Mouse (Mus musculus): Measurements from ENCODE around the gene Cd3e. TPM values are rescaled to one million over a fixed set of nuclear protein-coding genes. Genes with fewer than 3 reads are reported as not detected.
"Not testable (repeated sequence)": the region's sequence is repeated elsewhere in the genome, so short reads cannot be mapped to it uniquely, and the experiment has no call there.

Cd3e gene
- total RNA-seq, 2 experiments from 2014 or later: not detected

DNA sequence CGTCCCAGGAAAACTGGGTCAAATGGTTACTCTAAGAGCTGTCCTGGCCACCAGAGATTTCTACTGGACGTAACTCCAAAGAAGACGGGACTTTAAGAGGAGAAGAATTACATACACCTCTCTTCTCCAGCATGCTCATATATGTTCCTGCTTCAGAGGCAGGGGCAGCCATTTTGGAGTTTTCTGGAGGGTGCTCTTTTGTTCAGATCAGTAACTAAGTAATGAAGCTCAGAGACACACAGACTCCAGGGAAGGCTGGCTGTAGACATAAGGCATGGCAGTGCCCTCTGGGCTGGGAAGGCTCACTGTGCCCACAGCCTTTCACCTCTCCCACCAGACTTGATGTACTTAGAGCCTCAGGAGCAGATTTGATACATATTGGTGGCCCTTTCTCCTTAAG is 26.9 kb downstream of the Cd3e start:
- DNase-seq (ENCODE audit: low spot score in 2 of 2): no peak
- intact Hi-C loops (cut with DNase I): no loop called here

DNA sequence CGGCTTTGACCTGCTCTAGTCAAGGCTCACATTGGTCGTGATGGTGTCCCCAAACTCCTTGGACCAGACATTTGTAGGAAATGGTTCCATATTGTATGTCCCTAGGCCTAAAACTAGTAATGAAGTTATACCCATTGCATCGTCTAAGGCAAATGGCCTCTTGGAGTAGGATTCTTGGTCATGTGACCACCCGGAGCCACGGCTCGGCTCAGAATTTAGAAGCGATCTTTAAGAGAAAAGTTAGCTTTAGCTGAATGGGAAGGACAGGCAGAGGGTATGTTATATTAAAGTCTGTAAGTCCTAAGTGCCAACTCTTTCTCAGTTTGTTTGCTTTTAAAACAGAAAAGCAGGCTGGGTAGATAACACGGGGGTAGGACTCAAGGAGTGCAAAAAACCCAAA is 27.3 kb downstream of the Cd3e start:
- intact Hi-C loops (cut with DNase I): no loop called here
- no peak for DNase-seq (ENCODE audit: low spot score in 2 of 2)

DNA sequence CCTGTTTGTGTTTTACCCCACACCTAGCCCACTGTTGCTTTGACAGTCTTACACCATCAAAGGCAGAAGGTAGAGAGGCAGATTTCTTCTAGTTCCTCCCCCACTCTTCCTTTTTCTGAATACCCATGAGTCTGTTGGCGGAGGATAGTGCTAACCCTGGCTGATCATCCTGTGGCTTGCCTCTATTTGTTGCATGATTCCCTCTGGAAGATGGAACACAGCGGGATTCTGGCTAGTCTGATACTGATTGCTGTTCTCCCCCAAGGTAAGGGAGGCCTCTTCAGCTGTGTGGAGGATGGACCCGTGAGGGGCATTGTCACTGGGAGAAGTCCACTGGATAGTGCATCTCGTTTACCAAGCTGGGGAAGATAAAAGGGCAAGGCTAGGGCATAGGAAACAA is 27.8 kb downstream of the Cd3e start, which contains the start of gene Cd3d:
Cd3d (plus strand) TSS at position 111 of the 400 bp plus-strand sequence.
- intact Hi-C loops (cut with DNase I): no loop called here

DNA sequence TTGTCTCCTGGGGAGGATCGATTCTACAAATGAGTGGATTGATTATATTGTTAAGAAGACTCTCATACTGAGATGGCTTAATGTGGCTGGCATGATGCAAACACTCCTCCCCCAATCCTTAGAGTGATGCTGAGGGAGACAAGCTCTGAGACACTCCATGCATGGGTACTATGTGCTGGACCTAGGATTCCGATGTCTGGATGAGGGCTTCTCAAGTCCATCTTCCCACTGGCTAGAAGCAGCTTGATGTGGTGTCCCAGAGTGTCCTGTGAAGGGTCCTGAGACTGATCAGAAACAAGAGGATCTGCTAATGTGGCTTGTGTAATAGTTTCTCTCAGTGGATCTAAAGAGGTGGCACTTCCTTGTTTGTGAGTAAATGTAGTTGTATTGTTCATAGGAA is 28.3 kb downstream of the Cd3e start:
- intact Hi-C loops (cut with DNase I): no loop called here

More for the DNA sequence above, 27.8 kb downstream of the Cd3e start, which contains the start of gene Cd3d:
- no peak for DNase-seq (ENCODE audit: low spot score in 2 of 2)

DNA sequence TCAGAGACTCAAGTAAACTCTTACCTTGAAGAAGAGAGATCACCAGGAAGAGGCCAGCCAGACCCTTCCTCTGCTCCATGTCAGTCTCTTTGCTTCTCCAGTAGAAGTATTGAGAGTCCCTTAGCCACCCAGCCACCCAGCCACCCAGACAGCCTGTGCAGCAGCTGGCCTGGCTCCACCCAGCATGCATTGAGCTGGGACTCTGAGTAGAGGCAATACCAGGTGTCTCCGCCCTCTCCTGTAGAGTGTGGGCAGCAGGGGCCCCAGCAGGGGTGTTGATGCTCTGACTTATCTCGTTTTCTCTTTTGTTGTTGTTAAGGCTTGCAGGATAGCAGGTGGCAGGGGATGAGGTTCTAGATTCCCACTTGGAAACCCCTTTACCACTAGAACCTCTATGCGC is 29.2 kb downstream of the Cd3e start, which contains the start of gene Cd3g:
Cd3g (minus strand) TSS at position 190 of the 400 bp plus-strand sequence.
- no peak for DNase-seq (ENCODE audit: low spot score in 2 of 2)
- intact Hi-C loops (cut with DNase I): no loop called here

More for the DNA sequence above, 28.3 kb downstream of the Cd3e start:
- DNase-seq (ENCODE audit: low spot score in 2 of 2): no peak

GRCm38 (mm10) chr9:44979806-44980205 is 29.6 kb downstream of the Cd3e start:
- intact Hi-C loops (cut with DNase I): no loop called here
- DNase-seq (ENCODE audit: low spot score in 2 of 2): no peak

DNA sequence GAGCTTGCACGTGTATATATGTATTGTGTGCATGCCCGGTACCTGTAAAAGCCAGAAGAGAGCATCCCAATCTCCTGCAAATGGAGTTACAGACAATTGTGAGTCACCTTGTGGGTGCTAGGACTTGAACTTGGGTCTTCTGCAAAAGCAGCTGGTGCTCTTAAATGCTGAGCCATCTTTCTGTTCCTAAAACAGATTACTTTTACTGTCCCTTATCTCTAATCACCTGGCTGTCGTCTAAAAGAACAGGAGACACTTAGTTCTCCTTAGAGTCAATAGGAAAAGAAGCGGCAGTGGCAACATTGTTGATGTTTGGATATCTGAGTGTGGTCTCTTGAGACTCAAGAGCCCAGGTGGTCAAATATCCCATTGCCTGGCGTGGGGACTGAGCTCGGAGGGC is 31.6 kb downstream of the Cd3e start:
- no peak for DNase-seq (ENCODE audit: low spot score in 2 of 2)
- intact Hi-C loops (cut with DNase I): no loop called here

DNA sequence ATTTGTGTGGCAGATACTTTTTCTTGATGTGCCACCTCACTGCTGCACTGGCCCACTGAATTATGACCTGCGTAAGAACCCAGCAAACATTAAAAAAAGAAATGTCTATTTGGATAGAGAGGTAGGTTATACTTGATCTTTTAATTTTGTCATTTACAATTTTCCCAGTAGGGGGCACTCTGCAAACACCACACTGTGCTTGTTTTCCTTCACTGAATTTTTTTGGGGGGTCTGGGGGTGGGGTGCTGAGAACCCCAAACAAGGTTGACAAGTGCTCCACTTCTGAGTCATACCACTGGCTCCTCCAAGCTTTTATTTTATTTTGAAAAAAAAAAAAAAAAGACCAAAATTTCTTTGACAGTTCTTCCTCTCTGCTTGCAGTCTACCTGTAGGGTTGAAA is 40.0 kb downstream of the Cd3e start:
- intact Hi-C loops (cut with DNase I): loop anchor here (5.0 kb wide), 3 partner anchors 47 to 178 kb away; partner anchors contain the start of genes Atp5l and Mpzl3

GRCm38 (mm10) chr9:44967763-44968162 is 41.7 kb downstream of the Cd3e start:
- intact Hi-C loops (cut with DNase I): loop anchor here (5.0 kb wide), 3 partner anchors 45 to 180 kb away; partner anchors contain the start of genes Atp5l and Mpzl3
- DNase-seq (ENCODE audit: low spot score in 2 of 2): not testable (repeated sequence)

More for the DNA sequence above, 40.0 kb downstream of the Cd3e start:
- no peak for DNase-seq (ENCODE audit: low spot score in 2 of 2)

GRCm38 (mm10) chr9:44966815-44967242 is 42.6 kb downstream of the Cd3e start:
- intact Hi-C loops (cut with DNase I): loop anchor here (5.0 kb wide), 3 partner anchors 45 to 180 kb away; partner anchors contain the start of genes Atp5l and Mpzl3
- DNase-seq (ENCODE audit: low spot score in 2 of 2): peak; percentile 14 to 42

GRCm38 (mm10) chr9:44965833-44966466 is 43.5 kb downstream of the Cd3e start:
- intact Hi-C loops (cut with DNase I): loop anchor here (5.0 kb wide), 3 partner anchors 44 to 181 kb away; partner anchors contain the start of genes Atp5l and Mpzl3

DNA sequence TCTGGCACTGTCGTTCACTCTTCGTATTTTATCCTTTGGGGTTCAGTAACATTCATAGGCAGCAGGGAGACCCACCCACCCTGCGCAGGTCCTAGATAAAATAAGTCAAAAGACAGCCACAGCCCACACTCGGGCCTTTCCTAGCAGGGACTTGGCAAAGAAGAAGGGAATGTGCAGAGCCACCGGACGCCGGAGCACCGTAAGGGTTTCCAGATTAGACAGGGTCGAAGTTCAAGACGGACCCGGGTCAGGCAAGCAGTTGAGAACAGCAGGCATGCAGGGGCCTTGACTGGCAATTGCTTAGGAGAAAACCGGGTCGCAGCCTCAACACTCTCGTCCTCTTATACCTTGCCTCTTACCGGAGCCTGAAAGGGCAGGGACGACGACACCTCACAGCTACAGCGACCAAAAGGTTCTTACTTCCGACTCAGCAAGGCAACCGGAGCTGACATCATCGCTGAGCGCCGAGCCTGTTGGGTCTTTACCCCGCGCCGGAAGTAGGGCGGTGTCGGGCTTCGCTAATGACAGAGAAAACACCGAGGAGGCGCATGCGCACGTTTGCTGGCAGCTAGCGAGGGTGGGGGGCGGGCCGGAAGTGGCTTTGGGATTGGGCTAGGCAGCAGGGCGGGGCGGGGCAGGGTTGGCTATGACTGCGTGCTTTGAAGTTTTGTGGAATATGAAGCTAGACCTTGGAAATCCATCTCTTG is 44.1 kb downstream of the Cd3e start, which contains the start of gene Ube4a:
Ube4a (minus strand) TSS at position 475 of the 707 bp plus-strand sequence.
- peak; percentile 99 for DNase-seq (ENCODE audit: low spot score in 2 of 2)
- intact Hi-C loops (cut with DNase I): loop anchor here (5.0 kb wide), 3 partner anchors 43 to 182 kb away; partner anchors contain the start of genes Atp5l and Mpzl3

More at GRCm38 (mm10) chr9:44965833-44966466, 43.5 kb downstream of the Cd3e start:
- DNase-seq (ENCODE audit: low spot score in 2 of 2): no peak

DNA sequence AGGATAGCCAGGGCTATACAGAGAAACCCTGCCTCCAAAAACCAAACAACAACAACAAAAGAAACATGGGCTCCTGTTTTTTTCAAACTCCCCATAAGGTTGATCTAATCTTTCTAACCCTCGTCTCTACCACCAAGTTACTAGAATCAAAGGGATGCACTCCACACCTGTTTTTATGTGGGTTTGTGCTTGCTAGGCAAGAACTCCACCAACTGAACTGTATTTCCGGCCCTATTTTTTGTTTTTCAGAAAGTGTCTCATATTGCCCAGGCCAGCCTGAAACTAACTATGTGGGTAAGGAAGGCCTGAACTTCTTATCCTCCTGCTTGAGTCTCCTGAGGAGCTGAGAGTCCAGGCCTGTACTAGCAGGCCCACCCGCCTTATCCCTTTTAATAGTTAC is 55.0 kb downstream of the Cd3e start:
- intact Hi-C loops (cut with DNase I): no loop called here
- no peak for DNase-seq (ENCODE audit: low spot score in 2 of 2)

Other genes starting within 250 kb of the Cd3e start
- gene Arcn1, start 241.8 kb downstream of the Cd3e start, total RNA-seq (2021): 10 to 100 TPM; 89.0 to 99.0 TPM
- gene Ift46, start 241.7 kb downstream of the Cd3e start, total RNA-seq (2021): 10 to 100 TPM; 65.0 to 72.9 TPM
- 10 to 100 TPM; 54.0 to 54.9 TPM for gene Tmem25, start 210.3 kb downstream of the Cd3e start, total RNA-seq (2021)
- 1 to 10 TPM in 1 of 2 experiments, not detected in 1; 1.4 TPM for gene Ttc36, start 206.6 kb downstream of the Cd3e start, total RNA-seq (2021)
- gene Kmt2a, start 128.3 kb downstream of the Cd3e start, total RNA-seq (2021): 10 to 100 TPM; 52.2 to 79.3 TPM
- 100 to 1,000 TPM; 303 to 311 TPM for gene Atp5l, start 88.9 kb downstream of the Cd3e start, total RNA-seq (2021)
- 10 to 100 TPM; 60.9 to 78.5 TPM for gene Ube4a, start 44.0 kb downstream of the Cd3e start, total RNA-seq (2021)
- gene Cd3g, start 29.2 kb downstream of the Cd3e start, total RNA-seq (2021): not detected
- not detected for gene Cd3d, start 27.8 kb downstream of the Cd3e start, total RNA-seq (2021)
- gene Mpzl2, start 30.2 kb upstream of the Cd3e start, total RNA-seq (2021): 1 to 10 TPM in 1 of 2 experiments, under 1 TPM in 1; 0.84 to 1.4 TPM
- 1 to 10 TPM; 4.3 to 4.6 TPM for gene Mpzl3, start 45.6 kb upstream of the Cd3e start, total RNA-seq (2021)
- gene Jaml, start 69.6 kb upstream of the Cd3e start, total RNA-seq (2021): under 1 TPM; 0.62 to 0.63 TPM
- 100 to 1,000 TPM; 251 to 273 TPM for gene Scn2b, start 108.2 kb upstream of the Cd3e start, total RNA-seq (2021)
- gene Scn4b, start 128.8 kb upstream of the Cd3e start, total RNA-seq (2021): 10 to 100 TPM; 68.8 to 73.4 TPM
- 1 to 10 TPM; 1.0 to 1.2 TPM for gene BC049352, start 172.4 kb upstream of the Cd3e start, total RNA-seq (2021)
- gene Tmprss4, start 194.5 kb upstream of the Cd3e start, total RNA-seq (2021): under 1 TPM; 0.18 to 0.20 TPM

Measured in left cerebral cortex, postnatal 36 days (tissue).